Mouse (Mus musculus) megakaryocyte, embryonic 14.5 days (primary cell): Measurements from ENCODE around the gene Cyp4b1.

ENCODE experiments used
- FLI1 ChIP-seq: IDR thresholded peaks from 2 replicates; pipeline ENCODE4 v1.6.1; 2012; ENCODE audit warnings: low read length, inconsistent platforms, mixed read lengths
- GATA1 ChIP-seq: IDR thresholded peaks from 3 replicates; pipeline ENCODE4 v1.6.1; 2012; ENCODE audit warnings: mixed read lengths, low read length, inconsistent platforms, borderline replicate concordance

GRCm38 (mm10) chr4:115583036-115583435 lies 64.5 kb downstream of the Cyp4b1 start:
- TF ChIP-seq GATA1 (no peak), FLI1 (no peak)
